Mouse (Mus musculus) adipocyte (in vitro differentiated cells): ENCODE measurements around the gene G6pc2.

Source experiments
- DNase-seq: peaks from one replicate; pipeline ENCODE4 v3.0.0-alpha.2; 2016; ENCODE audit warnings: low spot score

The G6pc2 gene

DNA sequence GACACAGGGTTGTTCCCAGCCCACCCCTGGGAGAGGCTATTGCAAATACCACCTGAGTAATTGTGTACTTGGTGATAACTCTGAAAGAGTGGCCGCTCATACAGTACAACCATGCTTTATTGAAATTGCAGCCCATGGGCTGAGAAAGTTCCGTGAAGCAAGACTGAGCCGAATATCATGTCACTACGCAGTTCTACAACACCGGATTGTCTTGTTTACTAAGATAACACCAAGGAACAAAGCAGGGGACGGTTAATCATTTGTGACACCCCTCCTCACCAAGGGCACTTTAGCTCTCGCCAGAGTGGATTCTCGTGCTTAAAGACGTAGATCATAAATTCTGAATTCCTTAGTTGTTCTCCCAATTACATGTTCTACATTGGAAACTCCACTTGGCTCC, 28.4 kb downstream of the G6pc2 start:
- no peak for DNase-seq

- no peak for DNase-seq
These were observed 34.1 kb downstream of the G6pc2 start for GRCm38 (mm10) chr2:69244924-69245323.

GRCm38 (mm10) chr2:69247081-69247480, 36.2 kb downstream of the G6pc2 start:
- DNase-seq, result no peak

- no peak for DNase-seq
These were observed 37.4 kb downstream of the G6pc2 start for GRCm38 (mm10) chr2:69248221-69248755.

DNA sequence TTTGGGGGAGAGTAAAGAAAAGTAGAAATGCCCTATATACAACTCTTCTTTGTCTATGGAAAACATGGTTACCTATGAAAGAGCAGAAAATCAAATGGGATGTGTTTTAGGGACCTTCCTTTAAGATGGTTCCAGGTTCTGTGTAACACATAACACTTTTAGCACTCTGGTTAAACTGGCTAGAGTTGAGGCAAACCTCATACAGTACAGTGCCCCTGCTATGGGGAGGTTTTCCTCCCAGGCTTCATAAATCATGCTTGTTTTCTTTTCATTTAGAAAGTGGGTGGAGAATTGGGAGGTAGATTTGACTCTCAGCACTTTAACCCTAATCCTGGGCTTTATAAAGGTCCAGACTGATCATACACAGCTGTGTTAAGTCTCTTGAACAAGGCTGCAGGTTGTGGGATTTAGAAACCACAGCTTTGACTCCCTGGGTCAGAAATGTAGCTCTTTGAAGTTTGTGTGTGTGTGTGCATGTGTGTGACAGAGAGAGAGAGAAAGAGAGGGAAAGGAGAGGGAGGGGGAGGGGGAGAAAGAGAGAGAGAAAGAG, 53.3 kb downstream of the G6pc2 start:
- DNase-seq, result no peak

GRCm38 (mm10) chr2:69275875-69276274, 65.0 kb downstream of the G6pc2 start:
- peak; percentile 76 for DNase-seq
